Mouse (Mus musculus): ENCODE measurements at regions not wholly inside any gene's neighbourhood (a gene's known extent, or its start where the extent isn't known, plus 50 kb on each side); places are given as distances from the start of the nearest gene placed in this dataset.

DNA sequence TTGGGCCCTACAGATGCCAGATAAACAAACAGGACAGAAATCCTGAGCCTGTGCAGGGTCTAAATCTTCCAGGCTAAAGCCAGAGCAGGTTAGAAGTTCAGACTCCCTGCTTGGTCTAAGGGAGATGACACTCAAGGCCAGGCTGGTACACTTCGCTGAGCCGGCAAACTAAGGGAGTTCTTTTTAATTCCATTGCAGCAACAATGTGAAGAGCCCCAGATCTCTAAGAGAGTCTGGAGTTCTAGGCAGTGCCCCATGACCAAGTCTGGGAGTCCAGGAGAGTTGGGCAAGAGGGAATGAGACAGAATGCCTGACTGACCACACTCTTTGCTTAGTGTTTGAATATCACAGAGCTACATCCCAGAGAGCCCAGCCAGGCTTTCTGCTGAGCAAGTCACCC lies 52.5 kb upstream of the Adgra1 start:
- TF ChIP-seq CTCF (IDR thresholded peaks at IDR 0.05; ENCODE audit: extremely low read depth, insufficient read depth, low read length) (no peak), POLR2A (IDR thresholded peaks at IDR 0.05; ENCODE audit: extremely low read depth, insufficient read depth, low read length) (no peak)
- H3K27ac ChIP-seq (ENCODE audit: insufficient read depth, low read length) = no peak overlapping the region
- H3K4me3 ChIP-seq (ENCODE audit: insufficient read depth, low read length) = no peak overlapping the region
- no peaks in the 10 kb centered on the region for H3K4me1 ChIP-seq (ENCODE audit: control insufficient read depth, insufficient read depth, low read length)

All from cortical plate, adult 2 months (tissue).